Mouse (Mus musculus) adrenal gland, postnatal 25 days (tissue): ENCODE measurements around the gene Shroom2. TPM values are rescaled to one million over a fixed set of nuclear protein-coding genes. Genes with fewer than 3 reads are reported as not detected.

Experiments
- DNase-seq: peaks from one replicate; pipeline ENCODE4 v3.0.0; 2021; ENCODE audit warnings: mixed read lengths
- total RNA-seq: library from RNA; stranded (reverse); gene quantifications from 2 replicates; pipeline ENCODE4 v1.2.3, GENCODE M21; 2021

The Shroom2 gene
- total RNA-seq, 1 experiment from 2014 or later, result 18.5 TPM

GRCm38 (mm10) chrX:152701679-152702078 is 67.6 kb downstream of the Shroom2 start:
- no peak for DNase-seq

GRCm38 (mm10) chrX:152690788-152691291 is 78.4 kb downstream of the Shroom2 start:
- no peak for DNase-seq

GRCm38 (mm10) chrX:152679190-152679814 is 90.0 kb downstream of the Shroom2 start:
- no peak for DNase-seq

- DNase-seq, result peak; percentile 1
Measured at GRCm38 (mm10) chrX:152676357-152676756, 92.9 kb downstream of the Shroom2 start.

- DNase-seq, result peak; percentile 3
Measured at GRCm38 (mm10) chrX:152673431-152673830, 95.8 kb downstream of the Shroom2 start.

- no peak for DNase-seq
Measured at GRCm38 (mm10) chrX:152657363-152658036, 111.8 kb downstream of the Shroom2 start.

GRCm38 (mm10) chrX:152656609-152656939 is 112.7 kb downstream of the Shroom2 start:
- DNase-seq, result no peak

- no peak for DNase-seq
Measured at GRCm38 (mm10) chrX:152655796-152656608, 113.3 kb downstream of the Shroom2 start.

GRCm38 (mm10) chrX:152652676-152653075 is 116.6 kb downstream of the Shroom2 start:
- DNase-seq, result no peak

- no peak for DNase-seq
Measured at GRCm38 (mm10) chrX:152644827-152645226, 124.4 kb downstream of the Shroom2 start.

- no peak for DNase-seq
Measured at GRCm38 (mm10) chrX:152643679-152644638, 125.3 kb downstream of the Shroom2 start.

GRCm38 (mm10) chrX:152643201-152643600 is 126.1 kb downstream of the Shroom2 start:
- no peak for DNase-seq

GRCm38 (mm10) chrX:152642627-152643026 is 126.6 kb downstream of the Shroom2 start:
- DNase-seq, result no peak

GRCm38 (mm10) chrX:152635397-152635796 is 133.9 kb downstream of the Shroom2 start:
- DNase-seq, result no peak

GRCm38 (mm10) chrX:152621407-152621806 is 147.9 kb downstream of the Shroom2 start:
- DNase-seq, result no peak

- no peak for DNase-seq
Measured at GRCm38 (mm10) chrX:152620917-152621316, 148.3 kb downstream of the Shroom2 start.

- DNase-seq, result peak; percentile 10
Measured at GRCm38 (mm10) chrX:152618464-152618863, 150.8 kb downstream of the Shroom2 start.

GRCm38 (mm10) chrX:152563034-152563433 is 206.2 kb downstream of the Shroom2 start, which contains the start of gene Cldn34a:
Gene Cldn34a, plus strand, starts transcription at chrX:152563334.
- no peak for DNase-seq
